Mouse (Mus musculus) embryo, embryonic 10 days (tissue): Measurements from ENCODE around the gene Lrrc34.
A peak's percentile ranks its signal among the peaks of the same experiment; 100 is the strongest.

ENCODE experiments used
- DNase-seq: peaks from one replicate; pipeline ENCODE4 v3.0.0-alpha.2; 2015; ENCODE audit warnings: low spot score

Gene Lrrc34

DNA sequence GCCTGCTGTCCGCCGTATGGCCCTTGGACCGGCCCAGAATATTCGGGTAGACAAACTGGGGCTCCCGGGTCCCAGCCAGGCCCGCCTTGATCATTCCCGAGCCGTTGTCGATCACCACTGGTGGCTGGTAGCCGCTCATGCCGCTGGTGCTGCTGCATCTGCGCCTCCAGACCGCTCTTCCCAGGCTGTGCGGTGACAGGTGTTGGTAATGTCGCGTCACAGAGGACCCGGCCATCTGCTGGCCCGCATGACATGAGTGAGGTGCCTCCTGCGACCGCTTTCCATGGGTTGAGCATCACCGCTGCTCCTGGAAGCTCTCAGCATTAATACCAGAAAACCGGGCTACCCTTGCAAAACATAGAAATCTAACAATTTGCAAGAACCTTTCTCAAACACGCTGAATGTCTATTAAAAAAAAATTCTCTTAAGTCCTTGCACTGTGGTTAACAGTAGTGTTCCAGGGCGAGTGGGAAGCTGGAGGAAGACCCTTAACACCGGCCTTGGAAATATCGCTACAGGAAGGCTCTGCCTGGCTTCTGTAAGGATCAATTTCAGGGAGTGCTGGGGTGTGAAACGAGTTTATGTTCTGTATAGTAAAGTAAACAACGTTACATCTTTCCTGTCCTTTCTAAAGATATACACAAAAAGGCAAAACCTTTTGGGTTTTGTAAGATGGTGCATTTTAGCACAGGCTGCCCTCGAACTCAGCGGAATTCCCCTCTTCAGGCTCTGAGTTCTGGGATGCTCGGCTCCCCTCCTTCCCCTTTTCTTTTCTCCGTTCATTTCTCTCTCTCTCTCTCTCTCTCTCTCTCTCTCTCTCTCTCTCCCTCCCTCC lies 47.7 kb downstream of the Lrrc34 start, which contains the start of gene Actrt3:
Gene Actrt3 (minus strand): TSS at position 229 of the 835 bp plus-strand sequence.
- DNase-seq: peak; percentile 68

GRCm38 (mm10) chr3:30597271-30597670 lies 50.4 kb downstream of the Lrrc34 start:
- no peak for DNase-seq

DNA sequence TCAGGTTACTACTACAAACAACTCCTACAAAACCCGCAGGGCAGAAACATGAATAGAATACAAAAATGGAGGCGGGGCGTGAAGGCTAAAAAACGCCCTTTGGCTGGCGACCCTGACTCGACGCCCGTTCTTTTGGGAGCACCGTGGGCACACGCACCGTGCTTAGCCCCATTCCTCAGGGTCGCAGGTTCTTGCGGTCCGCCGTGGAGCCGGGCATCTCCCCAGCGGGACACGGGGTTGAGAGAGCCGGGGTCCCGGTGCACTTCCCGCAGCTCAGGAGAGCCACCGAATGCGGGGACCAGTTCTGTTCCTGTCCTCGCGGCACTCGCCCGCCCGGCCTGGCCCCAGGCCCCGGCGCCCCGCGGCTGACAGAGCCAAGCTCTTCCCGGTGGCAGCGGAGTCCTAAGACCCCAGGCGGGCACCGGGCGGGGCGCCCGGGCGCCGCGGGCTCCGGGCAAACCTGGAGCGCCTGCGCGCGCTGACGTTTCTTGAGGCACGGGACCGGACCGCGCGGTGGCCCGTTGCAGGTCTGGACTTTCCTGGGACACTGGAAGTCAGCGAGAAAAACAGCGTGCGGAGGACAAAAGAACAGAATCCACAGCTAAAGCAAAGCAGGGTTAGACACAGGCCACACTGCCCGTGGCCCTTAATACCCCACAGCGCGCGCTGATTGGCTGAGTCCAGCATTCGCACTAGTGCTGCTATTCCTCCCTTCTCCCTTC lies 52.4 kb downstream of the Lrrc34 start:
- DNase-seq: peak; percentile 74

- DNase-seq: peak; percentile 64
Measured at GRCm38 (mm10) chr3:30593719-30594485, 53.8 kb downstream of the Lrrc34 start.

GRCm38 (mm10) chr3:30592418-30592853 lies 55.2 kb downstream of the Lrrc34 start:
- DNase-seq: peak; percentile 83

DNA sequence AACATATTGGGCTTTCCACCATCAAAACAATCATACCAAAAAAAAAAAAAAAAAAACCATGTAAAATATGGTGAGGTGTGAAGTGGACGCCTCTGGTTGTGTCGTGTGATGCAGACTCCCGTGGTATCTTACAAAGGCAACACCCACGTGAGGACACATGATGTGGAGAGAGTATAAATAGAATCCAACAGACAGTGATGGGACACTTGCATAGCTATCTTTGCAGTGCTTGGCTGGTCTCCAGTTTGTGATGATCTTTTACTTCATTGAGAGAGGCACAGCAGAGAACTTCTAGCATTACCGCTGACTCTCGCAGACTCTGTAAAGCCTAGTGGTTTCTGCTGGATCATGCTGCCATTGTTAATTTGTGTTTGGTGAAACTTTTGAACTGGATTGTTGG lies 58.8 kb downstream of the Lrrc34 start:
- DNase-seq: no peak
